8 mouse cellular contexts compared by ENCODE assay signal in genomic region chr9:88438555-88439237, GRCm38 (mm10). TPM values are rescaled to one million over a fixed set of nuclear protein-coding genes. Genes with fewer than 3 reads are reported as not detected.
A peak's percentile ranks its signal among the peaks of the same experiment; 100 is the strongest.
DNase-seq lines count a peak whose midpoint lies in the region; ATAC-seq and TF ChIP-seq lines count a peak whose summit lies in the region.

Snx14 (minus strand) TSS chr9:88438958.

- CTCF ChIA-PET in Patski (lab: Charles Lee) = no interaction called here

- peak; percentile 85 for DNase-seq in Patski (ENCODE audit: low read depth, low spot score)
- DNase-seq in cerebellum, postnatal 14 days = peak; percentile 96 to 98
- peak; percentile 94 to 97 for DNase-seq in frontal cortex, postnatal 14 days (ENCODE audit: low spot score in 2 of 2)
- peak; percentile 94 to 96 for DNase-seq in layer of hippocampus, postnatal 25 days (ENCODE audit: extremely low spot score in 1 of 2, low spot score in 1 of 2)
- DNase-seq in lung, postnatal 25 days (ENCODE audit: low spot score) = peak; percentile 97
- DNase-seq in retina, embryonic 14.5 days (ENCODE audit: low spot score) = peak; percentile 93
- peak; percentile 96 for DNase-seq in thymus, postnatal 4 days

- H3K9me3 ChIP-seq in hindbrain, embryonic 13.5 days = no peaks in the 10 kb centered on the region

- H3K36me3 ChIP-seq in hindbrain, embryonic 13.5 days = no peaks in the 10 kb centered on the region

- peak within 1 kb of the TSS; percentile 86 for H3K9ac ChIP-seq in hindbrain, embryonic 13.5 days

- H3K27me3 ChIP-seq in Patski = no peaks in the 10 kb centered on the region
- H3K27me3 ChIP-seq in hindbrain, embryonic 13.5 days = no peaks in the 10 kb centered on the region

- in situ Hi-C loops in Patski (cut with MboI; ENCODE audit: low pct_unique_long_range_greater_than_20kb) = no loop called here

- under 1% methylated on average over 62 of the region's 62 CpGs for WGBS in hindbrain, embryonic 13.5 days

- POLR2A ChIA-PET in Patski (lab: Charles Lee) = no interaction called here

- ATAC-seq in Patski = peak; percentile 99
- peak; percentile 98 for ATAC-seq in hindbrain, embryonic 13.5 days (ENCODE audit: low FRiP score)

- peak within 1 kb of the TSS; percentile 75 for H3K4me3 ChIP-seq in hindbrain, embryonic 13.5 days

- peaks cover 16% of the 10 kb centered on the region for H3K4me1 ChIP-seq in hindbrain, embryonic 13.5 days (replicated peaks)

- no peak for TF ChIP-seq CTCF in Patski (IDR thresholded peaks at IDR 0.05)

- H3K4me2 ChIP-seq in hindbrain, embryonic 13.5 days = peak within 1 kb of the TSS; percentile 82

- H3K27ac ChIP-seq in hindbrain, embryonic 13.5 days = peak within 1 kb of the TSS; percentile 90

RNA-seq across cellular contexts. Expression of gene Snx14, which starts in this region (rescaled TPM):
- polyA plus RNA-seq in Patski (2021) = 41.9 TPM
- polyA plus RNA-seq in hindbrain, embryonic 13.5 days (2015; fragmentation: Nextera tagmentation; extraction: Ambion mirVana) = 29.4 and 30.3 TPM in 2 replicates
- 10 to 100 TPM; 46.2 to 51.8 TPM for total RNA-seq in layer of hippocampus, postnatal 25 days (2021)

Comparison
In these comparisons a context has a peak if more than half of its experiments do, and no peak if none do; other contexts are left out.
1. Peak in every context shown above with its lines: DNase-seq, ATAC-seq, H3K4me3 ChIP-seq and H3K27ac ChIP-seq.